Mouse (Mus musculus): Measurements from ENCODE around the gene Hist1h1c.
"Not testable (repeated sequence)": the region's sequence is repeated elsewhere in the genome, so short reads cannot be mapped to it uniquely, and the experiment has no call there.

Hist1h1c gene

DNA sequence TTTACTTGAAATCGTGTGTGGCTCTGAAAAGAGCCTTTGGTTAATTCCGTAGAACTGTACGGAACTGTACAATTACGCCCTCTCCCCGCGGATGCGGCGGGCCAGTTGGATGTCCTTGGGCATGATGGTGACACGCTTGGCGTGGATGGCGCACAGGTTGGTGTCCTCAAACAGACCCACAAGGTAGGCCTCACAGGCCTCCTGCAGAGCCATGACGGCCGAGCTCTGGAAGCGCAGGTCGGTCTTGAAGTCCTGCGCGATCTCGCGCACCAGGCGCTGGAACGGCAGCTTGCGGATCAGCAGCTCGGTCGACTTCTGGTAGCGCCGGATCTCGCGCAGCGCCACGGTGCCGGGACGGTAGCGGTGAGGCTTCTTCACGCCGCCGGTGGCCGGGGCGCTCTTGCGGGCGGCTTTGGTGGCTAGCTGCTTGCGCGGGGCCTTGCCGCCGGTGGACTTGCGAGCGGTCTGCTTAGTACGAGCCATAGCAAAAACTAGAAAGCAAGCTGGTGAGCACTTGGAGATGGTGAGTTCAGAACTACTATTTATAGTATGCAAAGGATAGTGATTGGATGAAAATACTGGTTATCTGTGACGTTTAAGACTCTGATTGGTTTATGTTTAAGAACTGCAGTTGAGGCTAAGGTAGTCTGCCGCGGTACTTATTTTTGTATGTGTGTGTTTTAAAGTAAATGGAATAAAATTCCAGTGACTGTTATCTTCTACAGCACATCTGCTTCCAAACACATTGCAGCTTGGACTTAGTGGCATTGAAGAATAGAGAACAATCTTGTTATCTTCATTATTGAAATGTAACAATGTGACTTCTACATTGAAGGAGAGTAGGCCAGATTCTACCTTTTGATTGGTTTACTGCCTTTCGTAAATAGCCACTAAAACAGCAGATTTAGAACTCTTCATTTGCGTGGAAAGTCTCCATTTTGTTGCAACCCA, 23.5 kb downstream of the Hist1h1c start, which contains the start of gene Hist1h3a:
Gene Hist1h3a (minus strand): TSS at position 516 of the 951 bp plus-strand sequence.
- DNase-seq: peak; percentile 79

DNA sequence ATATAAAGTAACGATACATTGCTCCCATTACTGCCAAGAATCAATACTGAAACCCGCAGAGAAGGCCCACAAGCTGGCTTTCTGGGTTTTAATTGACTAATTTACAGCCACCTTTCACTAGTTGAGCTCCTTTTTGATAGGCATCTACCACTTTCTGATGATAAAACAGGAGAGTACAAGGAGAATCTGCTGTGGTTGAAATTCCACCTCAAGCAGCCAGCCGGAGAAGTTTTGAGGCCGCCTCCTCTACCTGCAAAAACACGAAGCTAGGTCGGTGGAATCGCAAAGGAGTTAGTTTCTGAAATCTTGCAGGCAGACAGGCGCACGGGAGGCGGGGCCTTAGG, 24.6 kb downstream of the Hist1h1c start:
- no peak for DNase-seq

DNA sequence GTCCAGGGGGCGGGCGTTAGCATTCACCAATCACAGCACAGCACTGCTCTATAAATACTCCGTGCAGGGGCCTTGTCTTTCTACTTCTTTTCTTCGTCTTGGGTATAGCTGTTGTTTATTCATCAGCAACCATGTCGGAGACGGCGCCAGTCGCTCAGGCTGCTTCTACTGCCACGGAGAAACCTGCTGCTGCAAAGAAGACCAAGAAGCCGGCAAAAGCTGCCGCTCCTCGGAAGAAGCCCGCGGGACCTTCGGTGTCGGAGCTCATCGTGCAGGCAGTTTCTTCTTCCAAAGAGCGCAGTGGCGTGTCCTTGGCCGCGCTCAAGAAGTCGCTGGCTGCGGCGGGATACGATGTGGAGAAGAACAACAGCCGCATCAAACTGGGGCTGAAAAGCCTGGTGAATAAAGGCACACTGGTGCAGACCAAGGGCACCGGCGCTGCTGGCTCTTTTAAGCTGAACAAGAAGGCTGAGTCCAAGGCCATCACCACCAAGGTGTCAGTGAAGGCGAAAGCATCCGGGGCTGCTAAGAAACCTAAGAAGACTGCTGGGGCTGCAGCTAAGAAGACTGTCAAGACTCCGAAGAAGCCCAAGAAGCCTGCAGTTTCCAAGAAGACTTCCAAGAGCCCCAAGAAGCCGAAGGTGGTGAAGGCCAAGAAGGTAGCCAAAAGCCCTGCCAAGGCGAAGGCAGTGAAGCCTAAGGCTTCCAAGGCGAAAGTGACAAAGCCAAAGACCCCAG, 25.1 kb downstream of the Hist1h1c start, which contains the start of gene Hist1h1a:
Gene Hist1h1a (plus strand): TSS at position 81 of the 738 bp plus-strand sequence.
- peak; percentile 90 for DNase-seq

DNA sequence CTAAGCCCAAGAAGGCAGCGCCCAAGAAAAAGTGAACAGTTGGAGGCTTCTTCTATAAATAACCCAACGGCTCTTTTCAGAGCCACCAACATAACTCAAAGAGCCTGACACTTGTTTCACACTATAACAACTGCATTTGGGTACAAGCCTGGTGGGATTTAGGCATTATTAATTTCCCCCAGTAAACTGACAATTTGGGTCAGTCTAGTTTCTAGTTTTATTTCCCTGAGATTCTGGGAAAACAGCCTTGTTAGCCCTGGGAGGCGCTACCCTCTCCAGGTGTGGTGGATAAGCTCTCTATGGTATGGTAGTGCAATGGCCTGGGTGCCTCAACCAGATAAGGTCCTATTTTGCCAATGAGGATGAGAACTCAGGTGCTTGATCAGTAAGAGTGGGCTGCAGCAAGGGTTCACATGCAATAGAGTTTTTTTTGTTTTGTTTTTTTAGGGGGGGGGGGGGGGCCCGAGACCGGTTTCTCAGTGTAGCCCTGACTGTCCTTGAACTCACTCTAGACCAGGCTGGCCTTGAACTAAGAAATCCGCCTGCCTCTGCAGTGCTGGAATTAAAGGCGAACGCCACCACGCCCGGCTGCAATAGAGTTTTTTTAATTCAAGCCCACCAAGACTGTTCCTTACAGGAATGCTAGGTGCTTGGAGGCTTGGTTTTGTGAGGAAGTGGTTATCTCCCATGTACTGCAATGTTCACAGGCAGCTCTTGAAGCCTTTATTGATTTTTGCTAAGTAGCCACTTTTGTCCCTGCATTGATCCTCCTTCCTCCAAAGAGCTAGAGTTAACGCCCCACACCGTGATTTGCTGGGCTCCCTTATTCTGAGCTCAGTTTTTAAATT, 25.9 kb downstream of the Hist1h1c start:
- DNase-seq: no peak

DNA sequence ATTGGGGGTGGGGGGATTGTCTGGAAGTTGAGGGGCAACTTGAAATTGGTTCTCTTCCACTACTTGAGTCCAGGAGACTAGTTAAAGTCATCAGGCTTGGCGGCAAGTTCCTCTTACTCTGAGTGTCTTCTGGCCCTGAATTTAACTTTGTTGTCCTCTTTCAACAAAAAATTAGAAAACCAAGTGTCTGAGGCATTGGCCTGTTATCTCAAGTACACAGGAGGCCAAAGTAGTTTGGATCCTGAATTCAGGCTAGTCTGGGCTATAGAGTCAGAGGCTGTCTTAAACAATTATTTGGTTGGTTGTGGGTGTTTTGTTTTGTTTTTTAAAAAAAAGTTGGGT, 26.5 kb downstream of the Hist1h1c start:
- no peak for DNase-seq

DNA sequence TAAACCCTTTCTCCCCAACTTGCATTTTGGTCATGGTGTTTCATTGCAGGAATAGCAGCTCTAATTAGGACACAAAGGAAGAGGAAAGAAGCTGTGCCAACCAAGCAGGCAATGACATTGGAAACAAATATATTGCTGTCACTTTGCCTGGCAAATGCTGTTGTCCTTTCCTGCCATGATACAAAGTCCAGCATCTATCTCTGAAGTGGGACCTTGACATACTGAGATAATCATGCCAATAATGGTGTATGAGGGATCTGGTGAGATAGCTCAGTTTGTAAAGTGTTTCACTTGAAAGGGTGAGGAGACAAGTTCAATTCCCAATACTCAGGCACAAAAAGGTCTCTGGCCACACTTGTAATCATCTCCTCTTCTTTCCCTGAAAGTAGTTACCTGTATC, 28.2 kb downstream of the Hist1h1c start:
- no peak for DNase-seq

DNA sequence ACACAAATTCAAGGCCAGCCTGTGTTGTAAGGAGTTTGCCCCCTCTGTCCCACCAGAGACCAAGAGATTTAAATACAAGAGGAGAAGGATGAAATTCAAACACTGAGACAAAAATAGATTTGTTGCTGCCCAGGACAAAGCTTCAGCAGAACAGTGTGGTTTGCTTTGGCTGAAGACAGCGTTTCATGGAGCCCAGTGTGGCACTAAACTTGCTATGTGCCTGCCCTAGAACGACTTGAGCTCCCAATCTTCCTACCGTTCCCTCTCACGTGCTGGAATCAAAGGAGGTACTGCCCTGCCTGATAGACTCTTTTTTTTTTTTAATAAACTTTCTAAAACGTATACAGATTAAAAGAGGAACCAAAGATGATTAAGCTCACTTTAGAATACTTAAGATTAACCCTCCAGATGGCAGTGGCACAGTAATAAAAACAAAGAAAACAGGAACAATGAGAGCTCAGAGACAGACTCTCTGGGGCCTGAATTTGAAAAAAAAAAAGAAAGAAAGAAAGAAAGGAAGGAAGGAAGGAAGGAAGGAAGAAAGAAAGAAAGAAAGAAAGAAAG, 30.3 kb downstream of the Hist1h1c start:
- DNase-seq: no peak

DNA sequence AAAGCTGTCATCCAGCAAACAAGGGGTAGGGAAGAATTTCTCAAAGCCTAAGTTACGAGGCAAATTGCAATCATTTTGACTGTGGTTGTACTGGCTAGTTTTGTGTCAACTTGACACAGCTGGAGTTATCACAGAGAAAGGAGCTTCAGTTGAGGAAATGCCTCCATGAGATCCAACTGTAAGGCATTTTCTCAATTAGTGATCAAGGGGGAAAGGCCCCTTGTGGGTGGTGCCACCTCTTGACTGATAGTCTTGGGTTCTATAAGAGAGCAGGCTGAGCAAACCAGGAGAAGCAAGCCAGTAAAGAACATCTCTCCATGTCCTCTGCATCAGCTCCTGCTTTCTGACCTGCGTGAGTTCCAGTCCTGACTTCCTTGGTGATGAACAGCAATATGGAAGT, 31.0 kb downstream of the Hist1h1c start, which contains the start of gene Trim38:
Gene Trim38 (plus strand): TSS at position 301 of the 400 bp plus-strand sequence.
- not testable (repeated sequence) for DNase-seq

DNA sequence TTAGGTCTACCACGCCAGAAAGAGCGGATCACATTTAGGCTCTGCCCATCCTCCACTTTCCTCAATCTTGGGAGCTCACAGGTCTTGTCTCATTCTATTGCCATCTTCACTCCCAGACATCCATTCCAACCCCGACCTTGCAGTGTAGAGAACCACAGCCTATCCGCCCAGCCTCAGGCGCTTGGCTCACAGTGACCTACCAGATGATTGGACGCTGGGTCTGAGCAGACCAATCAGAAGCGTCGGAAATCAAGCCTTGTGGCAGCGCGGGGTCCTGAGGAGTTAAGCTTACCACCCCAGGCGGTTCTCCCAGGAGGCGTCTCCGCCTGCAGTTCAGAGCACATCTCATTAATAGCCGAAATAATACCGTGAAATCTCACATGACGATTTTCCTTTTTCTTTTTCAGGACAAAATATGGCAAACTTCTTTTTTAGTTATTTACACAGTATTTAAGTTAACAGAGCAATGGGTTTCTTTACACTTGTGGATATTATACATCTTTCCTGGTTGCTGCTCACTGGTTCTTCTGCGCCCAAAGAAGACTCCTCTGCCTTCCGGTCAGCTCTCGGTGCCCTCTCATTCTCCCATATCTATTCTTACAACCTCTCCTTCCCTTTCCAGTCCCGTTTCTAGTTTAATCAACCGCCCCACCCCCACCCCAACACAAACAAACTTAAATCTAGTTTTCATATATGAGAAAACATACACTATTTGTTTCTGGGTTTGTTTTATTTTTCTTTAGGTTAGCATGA, 34.1 kb downstream of the Hist1h1c start:
- DNase-seq: peak; percentile 29

DNA sequence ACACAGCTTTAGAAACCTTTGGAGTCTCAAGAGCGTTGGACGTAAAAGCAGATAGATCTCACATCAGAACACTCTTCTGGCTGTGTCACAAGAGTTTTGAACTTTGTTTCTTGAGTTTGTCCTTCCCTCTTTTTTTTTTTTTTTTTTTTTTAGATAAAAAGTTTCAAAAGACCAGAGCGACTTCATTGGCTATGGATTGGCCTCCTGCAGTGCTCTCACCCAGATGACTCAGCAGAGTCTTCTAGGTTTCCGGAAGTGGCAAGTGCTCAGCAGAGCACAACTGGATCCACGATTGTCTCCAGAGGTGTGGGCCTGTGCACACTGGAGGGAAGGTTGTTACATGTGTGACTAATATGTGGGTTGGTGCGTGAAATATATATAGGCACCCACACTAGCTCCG, 39.7 kb downstream of the Hist1h1c start:
- DNase-seq: no peak

DNA sequence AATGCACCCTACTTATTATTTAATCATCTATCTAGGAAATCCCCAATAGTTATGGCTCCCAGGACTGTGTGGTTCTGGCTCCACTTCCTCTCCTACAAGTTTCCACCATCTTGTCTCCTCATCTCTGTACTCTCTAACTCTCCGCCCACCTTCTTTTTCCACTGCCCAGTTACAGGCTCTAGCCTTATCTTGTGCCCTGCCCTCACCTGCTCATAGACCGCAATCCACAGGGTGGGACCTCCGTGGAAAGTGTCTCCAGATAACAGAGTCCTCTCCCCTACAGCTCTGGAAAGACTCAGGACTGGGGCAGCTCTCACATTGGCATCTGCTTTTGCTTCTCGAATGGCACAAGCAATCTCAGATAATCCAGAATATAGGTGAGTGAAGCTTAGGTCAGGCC, 40.4 kb downstream of the Hist1h1c start:
- DNase-seq: no peak

All from kidney, postnatal 14 days (tissue).